Mouse (Mus musculus) T-helper 17 cell (primary cell): Measurements from ENCODE around the gene Aicda.
"Not testable (repeated sequence)": the region's sequence is repeated elsewhere in the genome, so short reads cannot be mapped to it uniquely, and the experiment has no call there.

Experiments
- in situ Hi-C, 2 experiments: fragments of 300-600 bp; cut with MboI, MseI; formaldehyde crosslinking; loops; 1 replicate in 1 of 2; 2 replicates in 1 of 2; pipeline ENCODE4 v1.15.1; 2025; ENCODE audit warnings: high pct_unique_total_duplicates in 2 of 2

The Aicda gene

DNA sequence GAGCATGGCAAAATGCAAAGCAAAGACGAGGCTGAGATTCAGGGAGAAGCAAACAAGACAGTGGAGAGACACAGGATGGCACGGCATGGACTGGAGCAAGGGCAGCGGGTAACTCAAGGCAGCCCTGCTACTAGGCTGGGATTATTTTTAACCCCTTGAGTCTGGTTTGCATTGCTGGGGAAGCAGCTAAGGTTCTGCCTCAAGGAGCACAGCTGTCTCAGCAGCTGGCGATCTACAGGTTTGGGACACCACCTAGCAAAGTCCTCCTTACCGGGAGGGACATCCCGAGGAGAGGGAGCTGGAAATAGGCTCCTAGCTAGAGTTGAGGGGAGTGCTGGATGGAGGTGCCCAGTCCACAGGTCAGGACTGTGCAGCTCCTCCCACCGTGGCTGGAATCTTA, 1.7 kb downstream of the Aicda start:
- in situ Hi-C loops: no loop called here

DNA sequence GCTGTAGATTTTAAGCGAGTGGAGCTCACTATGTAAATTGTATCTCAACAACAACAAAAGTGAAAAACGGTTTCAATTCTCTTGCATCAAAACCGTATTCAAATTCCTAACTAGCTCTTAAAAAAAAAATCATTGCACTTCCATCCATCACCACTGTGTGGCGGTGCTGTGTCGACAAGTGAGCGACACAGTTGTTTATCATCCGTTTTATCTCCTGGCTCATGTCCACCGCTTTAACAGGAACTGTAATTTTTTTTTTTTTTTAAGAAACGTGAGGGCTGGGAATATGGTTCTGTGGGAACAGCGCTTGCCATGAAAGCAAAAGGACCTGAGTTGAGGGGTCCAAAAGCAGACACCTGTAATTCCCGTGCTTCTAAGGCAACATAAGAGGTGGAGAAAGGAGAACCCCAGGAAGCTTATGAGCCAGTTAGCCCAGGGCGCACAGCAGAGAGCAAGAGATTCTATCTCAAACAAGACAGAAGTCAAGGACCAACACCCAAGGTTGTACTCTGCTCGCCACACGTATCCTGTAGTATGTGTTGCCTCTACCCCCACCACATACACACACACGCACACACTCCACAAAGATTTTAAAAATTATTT, 3.5 kb downstream of the Aicda start:
- in situ Hi-C loops: no loop called here

DNA sequence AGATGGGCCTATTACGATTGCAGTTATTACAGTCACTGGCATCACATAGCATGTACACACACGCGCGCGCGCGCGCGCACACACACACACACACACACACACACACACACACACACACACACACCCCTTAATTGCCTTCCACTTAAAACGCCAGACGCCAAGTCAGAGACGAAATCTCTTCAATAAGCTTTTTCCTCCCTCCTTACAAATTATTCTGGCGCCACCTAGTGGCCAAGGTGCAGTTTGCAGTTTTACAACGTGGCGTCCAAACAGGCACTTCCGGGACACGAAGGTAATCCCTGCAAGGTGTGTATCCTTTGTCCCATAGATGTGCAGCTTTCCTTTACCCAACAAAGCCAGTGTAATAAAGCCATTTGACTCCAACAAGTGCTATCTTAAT, 6.8 kb downstream of the Aicda start:
- in situ Hi-C loops: loop anchor here in 1 of 2 experiments (5.0 kb wide), 1 partner anchor 63 kb away; the partner anchor contains the start of gene Rimklb

DNA sequence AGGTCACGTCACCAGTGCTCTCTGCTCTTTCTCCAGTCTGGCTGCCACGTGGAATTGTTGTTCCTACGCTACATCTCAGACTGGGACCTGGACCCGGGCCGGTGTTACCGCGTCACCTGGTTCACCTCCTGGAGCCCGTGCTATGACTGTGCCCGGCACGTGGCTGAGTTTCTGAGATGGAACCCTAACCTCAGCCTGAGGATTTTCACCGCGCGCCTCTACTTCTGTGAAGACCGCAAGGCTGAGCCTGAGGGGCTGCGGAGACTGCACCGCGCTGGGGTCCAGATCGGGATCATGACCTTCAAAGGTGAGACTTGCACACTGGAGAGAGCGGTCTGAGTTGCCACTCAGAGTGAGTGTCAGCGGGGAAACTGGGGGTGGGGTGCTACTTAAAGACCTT, 7.4 kb downstream of the Aicda start:
- in situ Hi-C loops: loop anchor here in 1 of 2 experiments (5.0 kb wide), 1 partner anchor 64 kb away; the partner anchor contains the start of gene Rimklb

DNA sequence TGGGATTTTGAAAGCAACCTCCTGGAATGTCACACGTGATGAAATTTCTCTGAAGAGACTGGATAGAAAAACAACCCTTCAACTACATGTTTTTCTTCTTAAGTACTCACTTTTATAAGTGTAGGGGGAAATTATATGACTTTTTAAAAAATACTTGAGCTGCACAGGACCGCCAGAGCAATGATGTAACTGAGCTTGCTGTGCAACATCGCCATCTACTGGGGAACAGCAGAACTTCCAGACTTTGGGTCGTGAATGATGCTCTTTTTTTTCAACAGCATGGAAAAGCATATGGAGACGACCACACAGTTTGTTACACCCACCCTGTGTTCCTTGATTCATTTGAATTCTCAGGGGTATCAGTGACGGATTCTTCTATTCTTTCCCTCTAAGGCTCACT, 8.9 kb downstream of the Aicda start:
- in situ Hi-C loops: loop anchor here in 1 of 2 experiments (5.0 kb wide), 1 partner anchor 65 kb away; the partner anchor contains the start of gene Rimklb

DNA sequence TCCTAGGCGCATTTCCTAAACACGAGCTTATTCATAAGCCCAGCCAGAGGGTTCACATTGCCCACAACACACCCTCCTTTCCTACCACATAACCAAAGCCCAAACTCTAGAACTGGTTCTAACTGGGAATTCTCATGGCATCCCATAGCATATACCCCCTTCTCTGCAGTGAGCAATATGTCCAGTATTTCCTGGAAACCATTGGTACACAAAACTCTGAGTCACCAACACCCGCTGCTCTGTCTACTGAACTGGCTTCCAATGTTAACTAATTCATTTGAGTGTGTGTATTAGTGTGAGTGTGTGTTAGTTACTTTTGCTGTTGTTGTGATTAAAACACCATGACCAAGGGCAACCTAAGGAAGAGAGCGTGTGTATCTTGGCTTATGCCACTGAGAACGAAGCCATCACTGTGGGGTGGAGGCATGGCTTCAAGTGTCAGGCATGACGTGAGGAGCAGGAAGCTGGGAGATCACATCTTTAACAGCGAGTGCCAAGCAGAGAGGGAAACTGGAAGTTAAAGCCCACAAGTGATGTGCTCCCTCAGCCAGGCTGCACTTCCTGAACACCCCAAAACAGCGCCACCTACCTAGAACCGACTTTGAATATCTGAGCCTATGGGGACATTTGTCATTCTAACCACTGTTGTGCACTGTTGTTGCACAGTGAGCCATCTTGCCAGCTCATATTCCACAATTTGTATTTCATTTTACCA, 11.6 kb downstream of the Aicda start:
- in situ Hi-C loops: no loop called here

DNA sequence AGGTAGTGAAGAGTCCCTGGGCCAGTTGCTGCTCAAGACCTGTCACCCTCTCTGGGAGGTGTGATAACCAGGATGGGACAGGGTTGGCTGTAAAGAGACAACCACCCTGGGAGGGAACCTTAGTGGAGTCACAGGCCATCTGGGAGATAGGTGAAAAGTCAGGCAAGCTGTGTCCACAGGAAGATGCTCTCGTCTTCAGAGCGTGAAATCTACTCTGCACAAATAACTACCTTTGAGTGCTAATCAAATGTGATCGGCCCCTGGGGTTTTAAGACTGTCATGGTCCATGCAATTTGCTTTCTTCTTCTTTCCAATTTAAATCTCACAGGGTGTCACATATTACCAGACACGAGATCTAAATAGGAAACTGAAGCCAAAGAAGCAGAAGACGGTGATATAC, 15.5 kb downstream of the Aicda start:
- in situ Hi-C loops: no loop called here

DNA sequence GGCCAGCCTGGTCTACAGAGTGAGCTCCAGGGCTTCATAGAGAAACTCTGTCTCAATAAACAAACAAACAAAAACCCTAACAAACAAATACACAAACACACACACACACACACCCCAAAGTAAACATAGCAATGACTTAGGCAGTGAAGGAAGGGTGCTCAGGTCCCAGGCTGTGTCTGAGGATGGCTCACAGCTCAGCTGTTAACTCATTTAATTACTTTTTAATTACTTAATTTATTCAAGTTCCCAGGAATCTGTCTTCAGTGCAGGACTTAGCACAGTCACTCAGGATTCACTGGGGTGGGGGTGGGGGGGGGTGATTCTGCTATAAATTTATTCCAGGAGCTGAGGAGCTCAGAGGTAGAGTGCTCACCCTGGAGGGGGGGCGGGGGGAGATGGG, 16.2 kb downstream of the Aicda start:
- in situ Hi-C loops: no loop called here

DNA sequence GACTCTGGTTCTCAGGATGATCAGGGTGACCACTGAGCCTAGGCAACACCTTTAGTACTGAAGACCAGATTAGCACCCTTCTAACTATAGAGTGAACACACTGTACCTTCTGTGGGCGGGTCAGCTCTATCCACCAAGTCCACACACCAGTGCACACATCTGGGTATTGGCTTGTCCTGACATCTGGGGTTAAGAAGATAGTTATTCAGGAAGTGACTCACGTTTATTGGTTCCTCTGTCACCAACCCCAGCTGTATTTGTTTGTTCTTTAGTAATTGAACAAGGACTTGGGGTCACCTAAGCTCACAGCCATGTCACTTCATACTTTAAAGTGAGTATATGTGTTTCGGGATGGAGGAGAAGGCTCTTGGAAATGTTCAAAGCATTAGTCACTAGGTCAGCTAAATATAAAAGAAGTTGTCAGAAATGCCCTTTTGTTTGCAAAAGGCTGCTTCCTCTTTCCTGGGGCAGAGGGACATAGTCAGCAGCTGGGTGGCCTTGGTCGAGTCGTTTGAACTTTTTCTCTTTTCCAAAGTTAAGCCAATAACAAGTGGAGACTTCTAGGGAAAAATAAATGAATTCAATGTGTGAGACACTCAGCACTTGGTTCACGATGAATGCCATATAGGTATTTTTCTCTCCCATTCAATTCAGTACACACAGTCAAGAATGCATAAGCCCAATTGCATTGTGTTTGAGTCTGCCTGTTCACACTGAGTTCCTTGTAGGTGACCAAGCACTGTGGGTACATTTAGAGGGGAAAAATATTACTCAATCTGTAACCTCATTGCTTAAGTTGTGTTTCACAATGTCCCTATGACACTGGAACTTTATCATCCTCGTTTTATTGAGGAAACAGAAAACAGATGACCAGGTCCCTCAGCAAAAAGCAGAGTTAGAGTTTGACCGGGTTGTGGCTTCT, 17.4 kb downstream of the Aicda start:
- in situ Hi-C loops: no loop called here

DNA sequence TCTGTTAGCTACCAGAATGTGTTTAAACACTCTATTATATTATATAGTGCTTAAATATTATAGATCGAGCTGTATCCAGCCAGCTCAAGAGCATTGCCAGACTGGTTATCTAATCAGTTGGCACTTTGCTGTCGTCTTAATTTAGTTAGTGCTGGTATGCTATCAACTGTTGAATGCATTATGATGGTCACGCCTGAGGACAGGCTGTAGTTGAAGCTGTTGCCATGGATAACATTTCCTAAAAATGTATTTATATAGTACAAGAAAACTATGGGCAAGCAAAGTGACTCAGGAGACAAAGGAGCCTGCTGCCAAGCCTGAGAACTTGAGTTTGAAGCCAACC, 18.0 kb downstream of the Aicda start:
- in situ Hi-C loops: no loop called here

DNA sequence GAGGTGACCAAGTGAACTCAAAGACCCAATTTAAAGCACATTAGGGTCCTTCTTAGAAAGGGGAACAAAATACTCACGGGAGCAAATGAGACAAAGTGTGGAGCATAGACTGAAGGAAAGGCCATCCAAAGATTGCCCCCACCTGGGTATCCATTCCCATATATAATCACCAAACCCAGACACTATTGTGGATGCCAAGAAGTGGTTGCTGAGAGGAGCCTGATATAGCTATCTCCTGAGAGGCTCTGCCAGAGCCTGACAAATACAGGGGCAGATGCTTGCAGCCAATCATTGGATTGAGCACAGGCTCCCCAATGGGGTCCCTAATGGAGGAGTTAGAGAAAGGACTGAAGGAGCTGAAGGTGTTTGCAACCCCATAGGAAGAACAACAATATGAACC, 21.4 kb downstream of the Aicda start:
- in situ Hi-C loops: not testable (repeated sequence)

DNA sequence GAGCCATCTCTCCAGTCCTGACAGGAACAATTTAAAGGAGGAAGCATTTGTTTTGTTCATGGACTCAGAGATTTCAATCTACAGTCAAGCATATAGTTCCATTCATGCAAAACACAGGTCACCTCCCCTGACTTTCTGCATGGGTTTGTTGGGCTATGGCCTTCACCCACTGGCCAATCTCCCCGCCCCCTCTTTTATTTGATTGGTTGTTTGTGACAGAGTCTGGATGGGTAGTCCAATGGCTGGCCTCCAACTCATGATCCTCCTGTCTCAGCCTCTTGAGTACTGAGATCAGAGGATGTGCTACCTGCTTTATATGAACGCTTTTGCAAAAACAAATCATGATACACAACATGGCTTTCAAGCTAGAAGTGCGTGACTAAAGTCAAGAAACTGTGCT, 23.4 kb downstream of the Aicda start:
- in situ Hi-C loops: no loop called here

DNA sequence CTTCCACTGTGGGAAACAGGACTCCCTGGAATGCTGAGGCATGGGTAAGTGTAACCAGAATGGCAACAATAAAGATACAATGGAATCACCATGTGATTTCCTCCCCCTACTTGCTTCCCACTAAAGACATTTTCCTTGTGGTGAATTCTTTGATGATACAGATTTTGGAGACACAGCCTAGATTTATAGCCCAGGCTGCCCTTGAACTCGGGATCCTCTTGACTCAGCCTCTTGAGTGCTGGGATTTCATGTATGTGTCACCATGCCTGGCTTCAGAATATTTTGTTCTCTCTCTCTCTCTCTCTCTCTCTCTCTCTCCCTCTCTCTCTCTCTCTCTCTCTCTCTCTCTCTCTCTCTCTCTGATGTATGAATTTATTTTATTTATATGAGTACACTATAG, 25.5 kb downstream of the Aicda start:
- in situ Hi-C loops: no loop called here

DNA sequence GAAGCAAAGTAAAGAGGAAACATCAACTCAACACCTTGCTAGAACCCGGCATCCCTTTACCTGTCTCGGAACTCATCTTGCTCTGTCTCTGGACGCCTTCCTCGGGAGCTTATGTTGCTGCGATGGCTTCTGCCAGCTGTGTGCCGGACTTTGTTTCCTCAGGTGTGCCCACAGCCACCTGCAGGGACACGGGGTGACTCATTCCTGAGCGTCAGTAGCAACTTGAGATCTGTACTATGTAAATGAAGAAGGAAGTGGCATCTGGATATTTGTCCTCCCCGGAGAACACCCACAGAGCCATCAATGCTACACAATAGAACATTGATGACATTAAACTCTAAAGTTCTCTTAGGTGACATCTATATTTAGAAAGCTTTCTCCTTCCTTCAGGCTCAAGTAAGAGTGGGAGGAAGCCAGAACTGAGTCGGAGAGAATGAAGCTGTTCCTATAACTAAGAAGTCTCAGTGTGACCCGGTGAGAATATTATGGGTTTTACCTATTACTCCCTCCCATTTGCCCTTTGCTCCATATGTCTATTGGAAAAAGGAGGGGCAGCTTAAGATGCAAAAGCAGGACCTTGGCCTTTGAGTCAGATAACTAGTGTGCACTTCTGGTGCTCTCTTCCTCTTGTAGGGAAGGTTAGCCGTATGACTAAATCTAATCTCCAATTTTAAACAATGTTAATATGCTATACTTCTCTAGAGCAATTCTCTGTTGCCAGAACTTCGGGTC, 37.6 kb downstream of the Aicda start:
- in situ Hi-C loops: no loop called here

DNA sequence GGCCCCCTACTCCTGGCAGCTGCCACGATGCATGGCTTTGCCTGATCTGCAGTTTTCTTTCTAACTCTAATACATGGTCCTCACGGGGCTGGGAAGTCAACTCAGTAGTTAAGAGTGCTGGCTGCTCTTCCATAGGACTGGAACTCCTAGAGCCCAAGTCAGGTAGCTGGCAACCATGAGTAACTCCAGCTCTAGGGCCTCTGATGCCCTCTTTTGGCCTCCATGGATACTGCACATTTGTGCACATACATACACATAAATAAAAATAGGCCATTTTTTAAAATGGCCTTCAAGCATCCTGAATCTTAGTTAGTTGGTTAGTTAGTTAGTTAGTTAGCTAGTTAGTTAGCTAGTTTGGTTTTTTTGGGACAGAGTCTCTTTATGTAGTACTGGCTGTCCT, 39.3 kb downstream of the Aicda start:
- in situ Hi-C loops: no loop called here

DNA sequence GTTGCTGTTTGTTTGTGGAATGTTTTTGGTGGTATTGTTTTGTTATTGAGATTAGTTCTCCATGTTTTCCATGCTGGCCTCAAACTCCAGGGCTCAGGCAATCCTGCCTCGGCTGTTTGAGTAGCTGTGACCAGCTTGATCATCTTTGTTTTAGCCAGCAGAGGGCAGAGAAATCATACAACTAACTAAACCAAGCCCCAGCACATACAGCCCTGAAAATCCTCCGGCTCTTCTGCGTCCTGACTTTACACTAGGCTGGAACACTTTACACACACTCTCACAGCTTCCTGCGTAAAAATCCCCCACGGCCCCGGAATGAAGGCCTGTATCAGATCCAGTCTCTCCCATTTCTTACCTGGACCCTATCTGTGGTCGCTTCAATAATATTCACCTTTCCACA, 42.0 kb downstream of the Aicda start:
- in situ Hi-C loops: no loop called here

DNA sequence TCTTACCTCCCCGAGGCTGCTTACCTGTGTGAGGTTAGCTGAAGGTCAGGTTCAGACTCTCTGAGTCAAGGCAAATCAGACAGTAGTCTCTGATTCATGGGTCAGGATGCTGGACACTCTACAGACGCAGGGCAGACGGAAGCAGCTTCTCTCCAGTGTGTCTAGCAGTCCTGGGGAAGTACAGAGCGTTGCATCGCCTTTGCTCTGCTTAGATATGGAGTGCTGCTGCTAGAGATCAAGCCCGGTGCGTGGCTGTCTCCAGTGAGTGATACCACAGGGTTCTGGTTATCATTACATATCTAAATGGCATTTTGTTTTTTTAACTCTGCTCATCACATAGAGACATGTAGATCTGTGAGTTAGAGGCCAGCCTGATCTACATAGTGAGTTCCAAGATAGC, 43.0 kb downstream of the Aicda start:
- in situ Hi-C loops: no loop called here

DNA sequence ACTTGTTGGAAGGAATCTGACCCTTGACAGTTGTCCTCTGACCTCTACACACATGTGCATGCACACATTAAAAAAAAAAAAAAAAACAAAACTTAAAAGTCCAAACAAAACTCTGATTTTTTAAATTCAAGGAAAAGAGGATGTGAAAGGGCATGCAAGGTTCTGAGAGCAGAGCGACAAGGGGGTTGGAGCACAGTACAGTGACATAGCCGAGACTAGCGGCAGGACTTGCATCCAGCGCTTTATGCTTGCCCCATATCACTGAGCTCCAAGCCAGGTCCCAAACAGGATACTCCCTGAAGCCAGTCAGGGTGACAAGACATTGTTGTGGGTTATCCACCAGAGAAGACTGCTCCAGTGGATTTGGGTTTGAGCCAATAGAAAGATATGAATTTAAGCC, 44.4 kb downstream of the Aicda start:
- in situ Hi-C loops: no loop called here

DNA sequence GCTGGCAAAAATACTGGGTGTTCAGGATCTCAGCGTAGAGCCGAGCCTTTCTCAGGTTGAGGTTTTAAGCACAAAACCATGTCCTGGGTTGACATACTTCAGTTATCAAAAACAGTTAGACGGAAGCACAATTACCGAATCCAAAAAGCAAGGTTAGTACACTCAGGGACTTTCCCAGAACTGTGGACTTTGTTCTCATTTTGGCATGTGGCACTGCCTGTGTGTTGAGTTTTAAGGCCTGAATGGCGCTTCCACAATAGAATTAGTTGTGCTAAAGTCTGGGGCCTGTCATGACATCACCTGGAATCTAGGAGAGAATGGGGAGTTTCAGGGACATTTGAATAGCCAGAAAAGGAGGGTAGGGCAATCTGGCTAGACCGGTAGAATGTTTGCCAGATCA, 44.8 kb downstream of the Aicda start:
- in situ Hi-C loops: no loop called here

DNA sequence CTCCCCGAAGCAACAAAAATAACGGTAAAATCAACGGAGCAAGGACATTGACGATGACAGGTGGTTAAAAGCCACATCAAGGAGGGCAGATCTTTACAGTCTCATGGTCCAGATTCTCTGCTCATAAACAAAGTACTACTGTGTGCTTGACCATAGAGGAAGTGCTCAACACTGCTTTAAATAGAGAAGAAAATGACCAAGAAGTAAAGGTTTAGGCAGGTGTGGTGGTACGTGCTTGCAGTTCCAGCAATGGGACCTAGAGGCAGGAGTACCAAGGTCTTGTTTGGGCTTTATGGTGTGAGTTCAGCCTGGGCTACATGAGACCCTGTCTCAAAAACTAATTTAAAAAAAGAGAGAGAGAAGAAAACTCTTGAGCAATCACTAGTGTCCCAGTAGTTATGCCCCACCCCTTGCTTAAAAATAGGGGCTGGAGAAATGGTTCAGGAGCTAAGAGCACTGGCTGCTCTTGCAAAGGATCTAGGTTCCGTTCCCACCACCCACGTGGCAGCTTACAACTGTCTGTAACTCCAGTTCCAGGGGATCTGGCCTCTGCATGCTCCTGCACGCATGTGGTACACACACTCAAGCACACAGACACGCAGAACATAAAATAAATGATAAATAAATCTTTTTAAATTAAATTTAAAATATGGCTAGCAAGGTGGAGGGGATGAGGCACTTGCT, 45.6 kb downstream of the Aicda start:
- in situ Hi-C loops: no loop called here

DNA sequence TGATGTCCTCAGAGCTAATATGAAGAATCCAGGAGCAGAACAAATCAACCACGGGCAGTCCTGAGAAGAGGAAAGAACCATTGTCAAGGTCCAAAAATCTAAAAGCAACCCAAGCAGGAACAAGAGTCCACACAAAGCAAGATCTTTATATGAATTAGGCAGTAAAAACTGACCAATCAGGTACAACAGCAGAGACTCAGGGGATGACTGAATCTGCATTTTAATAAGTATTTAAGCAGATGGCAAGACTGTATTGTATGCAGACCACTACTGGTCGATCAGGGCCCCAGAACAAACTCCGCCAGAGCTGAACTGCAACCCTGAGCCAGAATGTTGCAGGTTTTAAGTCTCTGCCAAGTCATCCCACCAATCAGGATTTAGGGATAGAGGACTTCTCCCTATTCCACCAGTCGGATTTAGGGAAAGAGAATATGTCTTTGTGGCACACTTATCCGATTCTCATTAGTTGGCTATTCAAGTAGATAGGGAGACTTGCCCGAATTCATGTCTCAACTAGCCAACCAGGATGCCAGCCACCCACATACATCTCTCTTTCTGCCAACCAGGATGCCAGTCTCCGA, 46.6 kb downstream of the Aicda start:
- in situ Hi-C loops: no loop called here
